Mouse (Mus musculus) heart, embryonic 12.5 days (tissue): ENCODE data around the gene Prpf19. TPM values are rescaled to one million over a fixed set of nuclear protein-coding genes. Genes with fewer than 3 reads are reported as not detected.
A peak's percentile ranks its signal among the peaks of the same experiment; 100 is the strongest.

Experiments used
- ATAC-seq: fragments of 200-750 bp; cut with Nextera tagmentation; 2 replicates; pipeline ENCODE4 v1.8.0; 2017; ENCODE audit warnings: moderate TSS enrichment, moderate library complexity; ENCODE audit not compliant: insufficient number of reproducible peaks, low FRiP score
- H3K27ac ChIP-seq: fragments of 300-500 bp; sonication (generic); 2 replicates; pipeline ENCODE4 v1.5.1; 2016; ENCODE audit warnings: mild to moderate bottlenecking, moderate library complexity; ENCODE audit not compliant: poor library complexity, severe bottlenecking
- H3K27me3 ChIP-seq: fragments of 300-500 bp; sonication (generic); replicated peaks from 2 replicates; pipeline ENCODE4 v1.6.1; 2016; ENCODE audit warnings: mild to moderate bottlenecking, moderate library complexity
- H3K36me3 ChIP-seq: fragments of 300-500 bp; sonication (generic); 2 replicates; pipeline ENCODE4 v1.6.1; 2016; ENCODE audit warnings: mild to moderate bottlenecking, moderate library complexity
- H3K4me1 ChIP-seq: fragments of 300-500 bp; sonication (generic); replicated peaks from 2 replicates; pipeline ENCODE4 v1.6.1; 2016; ENCODE audit warnings: mild to moderate bottlenecking
- H3K4me2 ChIP-seq: fragments of 300-500 bp; sonication (generic); 2 replicates; pipeline ENCODE4 v1.6.1; 2016; ENCODE audit warnings: mild to moderate bottlenecking, moderate library complexity
- H3K4me3 ChIP-seq: fragments of 300-500 bp; sonication (generic); 2 replicates; pipeline ENCODE4 v1.5.1; 2016; ENCODE audit warnings: mild to moderate bottlenecking
- H3K9ac ChIP-seq: fragments of 300-500 bp; sonication (generic); 2 replicates; pipeline ENCODE4 v1.6.1; 2016; ENCODE audit warnings: mild to moderate bottlenecking, moderate library complexity
- H3K9me3 ChIP-seq: fragments of 300-500 bp; sonication (generic); replicated peaks from 2 replicates; pipeline ENCODE4 v1.6.1; 2016; ENCODE audit warnings: mild to moderate bottlenecking, moderate library complexity
- WGBS: fragments of 180-500 bp; shearing (Covaris S2); methylation state at CpG from one replicate; pipeline ENCODE4 v1.1.7; 2016; 5-methylcytosine and 5-hydroxymethylcytosine counted together
- polyA plus RNA-seq: library from polyadenylated mRNA; unstranded; fragments of >200 nt; fragmentation: Nextera tagmentation; extraction: Ambion mirVana; gene quantifications from 2 replicates; pipeline ENCODE4 v1.2.1, GENCODE M21; 2016

Prpf19 gene
- polyA plus RNA-seq, 1 experiment from 2014 or later: 24.9 TPM

- WGBS: 8% methylated on average over 5 of the region's 5 CpGs
- no peak within 1 kb of the TSS for H3K4me3 ChIP-seq
- ATAC-seq: no peak
- peaks cover 43% of the 10 kb centered on the region for H3K4me1 ChIP-seq
- H3K27ac ChIP-seq: no peak within 1 kb of the TSS
- 0 out of 2 replicates have a peak, but pooled peaks cover 5% of the 10 kb centered on the region for H3K27me3 ChIP-seq
- no peaks in the 10 kb centered on the region for H3K9me3 ChIP-seq
- peaks cover 4% of the 10 kb centered on the region for H3K36me3 ChIP-seq
- 0 out of 2 replicates have a peak within 1 kb of the TSS, but pooled peaks have one; percentile 20 for H3K9ac ChIP-seq
- H3K4me2 ChIP-seq: peak within 1 kb of the TSS; percentile 12; the same call in 1 of the 2 replicates
Observed at GRCm38 (mm10) chr19:10937110-10937563, 42.1 kb downstream of the Prpf19 start, which contains the start of gene Ptgdr2. TSS of gene Ptgdr2 (plus strand) at chr19:10937160.

DNA sequence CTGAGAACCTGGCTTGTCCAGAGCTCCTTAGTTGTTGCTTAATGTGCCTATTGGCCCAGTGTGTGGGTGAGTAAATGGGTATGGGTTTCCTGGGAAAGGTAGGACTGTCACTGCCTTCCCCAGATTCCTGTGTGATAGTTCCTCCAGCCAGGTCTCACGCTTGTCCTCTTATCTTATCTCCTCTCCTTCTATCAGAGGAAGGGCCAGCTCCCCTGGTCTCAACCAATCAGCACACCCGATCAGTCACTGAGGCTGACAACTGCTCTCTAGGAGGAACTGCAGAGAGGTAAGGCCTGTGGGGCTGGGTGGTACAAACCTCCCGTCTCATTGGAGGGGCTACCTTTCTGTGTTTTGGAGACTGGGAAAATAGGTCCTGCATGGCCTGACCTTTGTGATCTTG is 43.7 kb downstream of the Prpf19 start:
- no peak overlapping the region for H3K4me3 ChIP-seq
- no peak overlapping the region for H3K4me2 ChIP-seq
- no peak overlapping the region for H3K27ac ChIP-seq
- no peak for ATAC-seq
- H3K27me3 ChIP-seq: 0 out of 2 replicates have a peak, but pooled peaks cover 5% of the 10 kb centered on the region
- H3K4me1 ChIP-seq: peaks cover 43% of the 10 kb centered on the region
- no peaks in the 10 kb centered on the region for H3K9me3 ChIP-seq
- 17% methylated on average over 3 of the region's 3 CpGs for WGBS
- H3K36me3 ChIP-seq: peaks cover 21% of the 10 kb centered on the region
- no peak overlapping the region for H3K9ac ChIP-seq

GRCm38 (mm10) chr19:10940097-10940800 is 45.2 kb downstream of the Prpf19 start:
- 19% methylated on average over 37 of the region's 37 CpGs for WGBS

GRCm38 (mm10) chr19:10940801-10941457 is 45.9 kb downstream of the Prpf19 start:
- Histone ChIP-seq H3K9me3 (no peaks in the 10 kb centered on the region), H3K4me1 (peaks cover 28% of the 10 kb centered on the region), H3K9ac (peak overlapping the region; percentile 62), H3K36me3 (peaks cover 38% of the 10 kb centered on the region), H3K4me2 (peak overlapping the region; percentile 81), H3K27me3 (0 out of 2 replicates have a peak, but pooled peaks cover 5% of the 10 kb centered on the region), H3K27ac (no peak overlapping the region), H3K4me3 (peak overlapping the region; percentile 42)
- ATAC-seq: peak; percentile 68
- 7% methylated on average over 40 of the region's 40 CpGs for WGBS

More at GRCm38 (mm10) chr19:10940097-10940800, 45.2 kb downstream of the Prpf19 start:
- H3K4me2 ChIP-seq: peak overlapping the region; percentile 81
- ATAC-seq: peak; percentile 81
- H3K36me3 ChIP-seq: peaks cover 36% of the 10 kb centered on the region
- H3K27ac ChIP-seq: no peak overlapping the region
- H3K4me1 ChIP-seq: peaks cover 33% of the 10 kb centered on the region
- H3K9me3 ChIP-seq: no peaks in the 10 kb centered on the region
- peak overlapping the region; percentile 62 for H3K9ac ChIP-seq
- peak overlapping the region; percentile 42 for H3K4me3 ChIP-seq
- 0 out of 2 replicates have a peak, but pooled peaks cover 5% of the 10 kb centered on the region for H3K27me3 ChIP-seq

GRCm38 (mm10) chr19:10943955-10944354 is 48.9 kb downstream of the Prpf19 start:
- Histone ChIP-seq H3K4me1 (peaks cover 36% of the 10 kb centered on the region), H3K9me3 (no peaks in the 10 kb centered on the region), H3K4me3 (no peak overlapping the region), H3K36me3 (peaks cover 38% of the 10 kb centered on the region), H3K9ac (no peak overlapping the region), H3K27ac (no peak overlapping the region), H3K27me3 (0 out of 2 replicates have a peak, but pooled peaks cover 5% of the 10 kb centered on the region), H3K4me2 (no peak overlapping the region)
- 85% methylated on average over 3 of the region's 3 CpGs for WGBS
- ATAC-seq: no peak

DNA sequence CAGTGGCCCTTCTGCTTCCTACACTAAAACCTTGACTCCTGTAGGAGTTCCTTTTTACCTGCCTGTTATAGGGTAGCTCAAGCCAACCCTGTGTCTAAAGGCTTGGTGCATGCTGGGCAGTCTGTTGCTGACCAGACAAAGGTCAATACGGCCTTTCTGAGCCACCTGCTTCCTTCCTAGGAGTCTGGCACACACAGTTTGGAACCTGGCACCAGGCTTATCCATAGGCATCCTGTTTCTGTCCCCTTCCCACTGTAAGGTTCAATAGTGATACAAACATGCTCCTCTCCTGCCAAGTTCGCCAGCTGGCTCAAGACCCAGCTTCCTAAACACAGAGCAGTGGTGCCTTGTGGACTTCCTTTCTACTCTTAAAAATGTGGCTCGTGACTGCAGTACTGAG is 51.5 kb downstream of the Prpf19 start:
- Histone ChIP-seq H3K4me1 (peaks cover 29% of the 10 kb centered on the region), H3K9ac (peak overlapping the region; percentile 29; the same call in 1 of the 2 replicates), H3K4me2 (peak overlapping the region; percentile 100; the same call in 1 of the 2 replicates), H3K4me3 (0 out of 2 replicates have a peak overlapping the region, but pooled peaks have one; percentile 92), H3K27ac (no peak overlapping the region), H3K9me3 (no peaks in the 10 kb centered on the region), H3K27me3 (no peaks in the 10 kb centered on the region), H3K36me3 (peaks cover 38% of the 10 kb centered on the region)
- ATAC-seq: no peak
- 73% methylated on average over 3 of the region's 3 CpGs for WGBS

DNA sequence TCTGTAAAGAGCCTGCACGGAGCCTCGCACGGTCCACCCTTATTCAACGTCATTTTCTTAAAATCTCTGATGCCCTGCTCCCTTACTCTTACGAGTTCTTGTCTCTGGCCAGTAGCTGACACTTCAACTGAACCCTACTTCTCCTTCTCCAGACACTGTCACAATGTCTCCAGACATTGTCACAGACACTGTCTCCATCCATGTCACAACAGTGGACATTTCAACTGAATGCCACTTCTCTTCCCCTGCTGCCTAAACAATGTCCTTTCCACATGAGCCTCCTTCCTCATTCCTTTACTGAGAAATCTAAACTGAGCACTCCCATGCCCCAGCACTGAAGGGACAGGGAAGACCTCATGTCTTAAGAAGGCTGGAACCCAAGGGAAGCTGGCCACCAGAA is 52.2 kb downstream of the Prpf19 start:
- Histone ChIP-seq H3K27ac (no peak overlapping the region), H3K4me3 (peak overlapping the region; percentile 92), H3K36me3 (peaks cover 33% of the 10 kb centered on the region), H3K4me2 (peak overlapping the region; percentile 100), H3K27me3 (no peaks in the 10 kb centered on the region), H3K9ac (peak overlapping the region; percentile 94), H3K4me1 (peaks cover 37% of the 10 kb centered on the region), H3K9me3 (no peaks in the 10 kb centered on the region)
- 88% methylated on average over 5 of the region's 5 CpGs for WGBS
- ATAC-seq: no peak

GRCm38 (mm10) chr19:10948416-10948815 is 53.4 kb downstream of the Prpf19 start:
- under 1% methylated on average over 20 of the region's 20 CpGs for WGBS
- no peak for ATAC-seq
- H3K4me3 ChIP-seq: peak overlapping the region; percentile 92
- H3K4me1 ChIP-seq: peaks cover 46% of the 10 kb centered on the region
- 0 out of 2 replicates have a peak overlapping the region, but pooled peaks have one; percentile 4 for H3K27ac ChIP-seq
- H3K4me2 ChIP-seq: peak overlapping the region; percentile 100
- peaks cover 21% of the 10 kb centered on the region for H3K36me3 ChIP-seq
- H3K9ac ChIP-seq: peak overlapping the region; percentile 94
- H3K9me3 ChIP-seq: no peaks in the 10 kb centered on the region
- no peaks in the 10 kb centered on the region for H3K27me3 ChIP-seq

GRCm38 (mm10) chr19:10949112-10949511 is 54.1 kb downstream of the Prpf19 start, which contains the start of gene Ccdc86:
TSS of gene Ccdc86 (minus strand) at chr19:10949266.
- 0% methylated on average over 30 of the region's 30 CpGs for WGBS
- peak within 1 kb of the TSS; percentile 92 for H3K4me3 ChIP-seq
- H3K27me3 ChIP-seq: no peaks in the 10 kb centered on the region
- peaks cover 14% of the 10 kb centered on the region for H3K36me3 ChIP-seq
- peak within 1 kb of the TSS; percentile 37; the same call in 1 of the 2 replicates for H3K27ac ChIP-seq
- peaks cover 46% of the 10 kb centered on the region for H3K4me1 ChIP-seq
- H3K9ac ChIP-seq: peak within 1 kb of the TSS; percentile 94
- peak within 1 kb of the TSS; percentile 100 for H3K4me2 ChIP-seq
- peak; percentile 96 for ATAC-seq
- H3K9me3 ChIP-seq: no peaks in the 10 kb centered on the region

DNA sequence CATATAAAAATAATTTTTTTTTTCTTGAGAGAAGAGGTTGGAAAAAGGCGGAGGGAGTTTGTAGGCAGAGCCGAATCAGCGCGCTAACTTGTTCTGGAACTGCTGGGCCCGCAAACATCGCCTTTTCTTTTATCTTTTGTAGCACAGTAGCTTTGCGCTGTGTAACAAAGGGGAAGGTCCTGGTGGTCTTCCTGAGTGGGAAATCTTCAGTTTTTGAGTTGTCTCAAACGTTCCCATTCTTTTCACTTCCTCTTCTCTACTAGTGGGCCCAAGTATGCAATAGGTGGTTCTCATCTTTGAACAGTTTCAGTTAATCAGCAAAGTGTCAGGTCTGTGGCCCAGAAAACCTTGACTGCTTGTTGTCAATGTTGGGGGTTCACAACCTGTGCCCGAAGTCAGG is 54.5 kb downstream of the Prpf19 start:
- peaks cover 46% of the 10 kb centered on the region for H3K4me1 ChIP-seq
- peak overlapping the region; percentile 100 for H3K4me2 ChIP-seq
- H3K36me3 ChIP-seq: peaks cover 9% of the 10 kb centered on the region
- H3K4me3 ChIP-seq: peak overlapping the region; percentile 92
- H3K9ac ChIP-seq: peak overlapping the region; percentile 55; the same call in 1 of the 2 replicates
- H3K27ac ChIP-seq: peak overlapping the region; percentile 37; the same call in 1 of the 2 replicates
- no peaks in the 10 kb centered on the region for H3K27me3 ChIP-seq
- WGBS: 29% methylated on average over 9 of the region's 9 CpGs
- H3K9me3 ChIP-seq: no peaks in the 10 kb centered on the region
- ATAC-seq: no peak
